ENCODE assay signal across 31 mouse cellular contexts in the genomic region with DNA sequence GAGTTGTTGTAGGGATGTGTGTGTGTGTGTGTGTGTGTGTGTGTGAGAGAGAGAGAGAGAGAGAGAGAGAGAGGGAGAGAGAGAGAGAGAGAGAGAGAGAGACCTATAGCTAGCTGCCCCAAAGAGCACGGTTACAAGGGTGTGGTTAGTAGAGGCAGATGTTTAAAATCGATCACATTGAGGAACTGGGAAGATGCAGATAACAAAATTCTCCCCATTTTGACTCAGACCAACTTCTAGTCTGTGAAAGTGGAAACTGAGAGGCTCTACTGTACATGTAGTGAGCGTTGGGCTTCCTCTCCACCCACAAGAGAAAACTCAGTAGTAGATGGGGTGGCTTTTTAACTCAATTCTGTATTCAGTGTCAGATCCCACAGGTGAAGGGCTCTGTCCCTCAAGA. TPM values are rescaled to one million over a fixed set of nuclear protein-coding genes. Genes with fewer than 3 reads are reported as not detected.
DNase-seq lines count a peak whose midpoint lies in the region; ATAC-seq and TF ChIP-seq lines count a peak whose summit lies in the region.
"Had no signal": no experiment of that assay in that cellular context is flagged by ENCODE, and none has a peak within 500 bp of the region (broad histone marks: within the 10 kb centered on the region; RNA-seq: fewer than 3 reads in every experiment).

No protein-coding gene starts in this region.

- no peak; the same call in none of the 2 replicates for TF ChIP-seq RAD21 in CH12.LX (IDR thresholded peaks at IDR 0.05; ENCODE audit: low read depth, low read length)

- H3K4me1 ChIP-seq in CH12.LX (ENCODE audit: control insufficient read depth in 1 of 2, insufficient read depth in 2 of 2) = peaks cover 57 to 94% of the 10 kb centered on the region in 2 experiments
- H3K4me1 ChIP-seq in liver, embryonic 14.5 days (replicated peaks; ENCODE audit: control insufficient read depth in 2 of 2, insufficient read depth in 2 of 2, low read length in 1 of 2) = peaks cover 2 to 11% of the 10 kb centered on the region in 2 experiments; a peak in 2 of 4 replicates
- H3K4me1 ChIP-seq in liver, postnatal 0 days (ENCODE audit: insufficient read depth) = no peaks in the 10 kb centered on the region
- H3K4me1 ChIP-seq: embryonic facial prominence, embryonic 12.5 days; embryonic facial prominence, embryonic 15.5 days; heart, embryonic 10.5 days; heart, embryonic 13.5 days had no signal

- peaks cover 27 to 80% of the 10 kb centered on the region in 2 experiments for H3K36me3 ChIP-seq in CH12.LX (replicated peaks in 1 of 2; ENCODE audit: control insufficient read depth in 1 of 2, insufficient read depth in 1 of 2, low read length in 1 of 2)
- no peaks in the 10 kb centered on the region for H3K36me3 ChIP-seq in liver, embryonic 14.5 days (replicated peaks; ENCODE audit: control insufficient read depth, insufficient read depth, low read depth)
- no peaks in the 10 kb centered on the region for H3K36me3 ChIP-seq in liver, postnatal 0 days (replicated peaks; ENCODE audit: insufficient read depth, low read length)
- H3K36me3 ChIP-seq: embryonic facial prominence, embryonic 12.5 days; embryonic facial prominence, embryonic 15.5 days; heart, embryonic 10.5 days; heart, embryonic 13.5 days had no signal

- in situ Hi-C loops in CH12.LX (cut with MboI; ENCODE audit: low pct_ligation_motif_present, low pct_unique_long_range_greater_than_20kb, low sequenced_read_pairs) = no loop called here

- DNase-seq in A20 (ENCODE audit: low read depth, low spot score) = peak; percentile 57
- DNase-seq in CH12.LX (ENCODE audit: extremely low read depth) = peak; percentile 80
- DNase-seq in liver, embryonic 14.5 days (ENCODE audit: low read depth in 3 of 3, low spot score in 3 of 3) = no peak
- DNase-seq in liver, postnatal 0 days = no peak
- no peak for DNase-seq in kidney, postnatal 10 days
- DNase-seq in embryo, embryonic 10.5 days (ENCODE audit: low spot score) = no peak
- no peak for DNase-seq in cerebellum, adult 9-10 months
- DNase-seq: adrenal gland, postnatal 10 days; cerebellum, adult 11 months; cerebellum, adult 2 months; cerebellum, postnatal 14 days; forebrain, postnatal 0 days; gastrocnemius, postnatal 25 days; heart, adult 18-20 months; heart, postnatal 14 days; heart, postnatal 4 days had no signal

- peak overlapping the region; percentile 100 for H3K27ac ChIP-seq in CH12.LX (ENCODE audit: insufficient read depth, low read depth)
- no peak overlapping the region for H3K27ac ChIP-seq in liver, embryonic 14.5 days
- H3K27ac ChIP-seq in liver, postnatal 0 days (ENCODE audit: low read depth) = no peak overlapping the region
- H3K27ac ChIP-seq: embryonic facial prominence, embryonic 12.5 days; embryonic facial prominence, embryonic 15.5 days; heart, embryonic 10.5 days; heart, embryonic 13.5 days; hindbrain, embryonic 14.5 days; hindbrain, postnatal 0 days had no signal

- peaks cover 7% of the 10 kb centered on the region for H3K9me3 ChIP-seq in CH12.LX (replicated peaks; ENCODE audit: low read length)
- H3K9me3 ChIP-seq in liver, embryonic 14.5 days (ENCODE audit: control insufficient read depth, low read length) = no peaks in the 10 kb centered on the region
- no peaks in the 10 kb centered on the region for H3K9me3 ChIP-seq in liver, postnatal 0 days (ENCODE audit: low read length)
- H3K9me3 ChIP-seq: embryonic facial prominence, embryonic 12.5 days; embryonic facial prominence, embryonic 15.5 days; heart, embryonic 10.5 days; heart, embryonic 13.5 days had no signal

- H3K79me2 ChIP-seq in CH12.LX (replicated peaks; ENCODE audit: control insufficient read depth, extremely low read depth, insufficient read depth, poor library complexity, severe bottlenecking) = peaks cover 20% of the 10 kb centered on the region

- TF ChIP-seq POLR2A in CH12.LX (IDR thresholded peaks at IDR 0.05; ENCODE audit: low read depth, low read length) = peak; percentile 46

- TF ChIP-seq EP300 in CH12.LX (IDR thresholded peaks at IDR 0.05; ENCODE audit: low read length) = peak; percentile 98
- TF ChIP-seq EP300 in liver, embryonic 14.5 days (IDR thresholded peaks at IDR 0.05; ENCODE audit: low read depth) = peak; percentile 60
- TF ChIP-seq EP300 in liver, postnatal 0 days (IDR thresholded peaks at IDR 0.05; ENCODE audit: low read depth) = peak; percentile 49; the same call in 1 of the 2 replicates

- TF ChIP-seq CTCF in CH12.LX (conservative IDR thresholded peaks at IDR 0.05 in 1 of 2, IDR thresholded peaks at IDR 0.05 in 1 of 2; ENCODE audit: low read depth in 2 of 2, low read length in 2 of 2) = no peak
- TF ChIP-seq CTCF in liver, embryonic 14.5 days (IDR thresholded peaks at IDR 0.05; ENCODE audit: low read depth) = no peak
- no peak for TF ChIP-seq CTCF in liver, postnatal 0 days (IDR thresholded peaks at IDR 0.05; ENCODE audit: low read depth)

- peak overlapping the region; percentile 41 for H3K9ac ChIP-seq in CH12.LX (ENCODE audit: insufficient read depth, low read depth)
- H3K9ac ChIP-seq in liver, embryonic 14.5 days (replicated peaks) = no peak overlapping the region
- no peak overlapping the region for H3K9ac ChIP-seq in liver, postnatal 0 days (replicated peaks)
- H3K9ac ChIP-seq: embryonic facial prominence, embryonic 12.5 days; embryonic facial prominence, embryonic 15.5 days; forebrain, postnatal 0 days; heart, embryonic 13.5 days; hindbrain, embryonic 14.5 days had no signal

- H3K4me3 ChIP-seq in CH12.LX (replicated peaks in 1 of 3; ENCODE audit: low read depth in 2 of 3, low read length in 2 of 3, poor library complexity in 1 of 3) = no peak overlapping the region
- no peak overlapping the region for H3K4me3 ChIP-seq in liver, embryonic 14.5 days (ENCODE audit: insufficient read depth in 1 of 2, low read depth in 2 of 2, low read length in 2 of 2)
- H3K4me3 ChIP-seq in liver, postnatal 0 days (ENCODE audit: low read depth, low read length) = no peak overlapping the region
- H3K4me3 ChIP-seq: embryonic facial prominence, embryonic 12.5 days; embryonic facial prominence, embryonic 15.5 days; heart, embryonic 10.5 days; heart, embryonic 13.5 days had no signal

- peak; percentile 58; the same call in 1 of the 2 replicates for ATAC-seq in liver, embryonic 14.5 days (ENCODE audit: insufficient read depth)
- ATAC-seq in liver, postnatal 0 days = no peak
- no peak for ATAC-seq in activated CD4-positive, CD25-positive, alpha-beta regulatory T cell, adult 4 months
- ATAC-seq: forebrain, embryonic 14.5 days; forebrain, postnatal 0 days; hindbrain, postnatal 0 days; inflammation-experienced regulatory T-cells, adult 6 months had no signal

- dilution Hi-C loops in CH12.LX (cut with MboI; ENCODE audit: extremely low pct_ligation_motif_present, extremely low pct_unique_long_range_greater_than_20kb, low sequenced_read_pairs) = no loop called here

- no peaks in the 10 kb centered on the region for H3K27me3 ChIP-seq in CH12.LX (replicated peaks)
- H3K27me3 ChIP-seq in liver, embryonic 14.5 days (ENCODE audit: control insufficient read depth, insufficient read depth, low read length) = no peaks in the 10 kb centered on the region; the same call in 1 of the 2 replicates
- H3K27me3 ChIP-seq in liver, postnatal 0 days (ENCODE audit: insufficient read depth, low read length) = no peaks in the 10 kb centered on the region
- H3K27me3 ChIP-seq: embryonic facial prominence, embryonic 12.5 days; embryonic facial prominence, embryonic 15.5 days had no signal

- H3K4me2 ChIP-seq in CH12.LX (ENCODE audit: insufficient read depth, low read depth, poor library complexity, severe bottlenecking) = no peak overlapping the region
- H3K4me2 ChIP-seq in liver, embryonic 14.5 days (ENCODE audit: low read depth) = no peak overlapping the region
- no peak overlapping the region for H3K4me2 ChIP-seq in liver, postnatal 0 days (ENCODE audit: low read depth, low read length)
- H3K4me2 ChIP-seq: embryonic facial prominence, embryonic 12.5 days; embryonic facial prominence, embryonic 15.5 days; heart, embryonic 13.5 days; hindbrain, embryonic 14.5 days had no signal

- 19% methylated on average over 3 of the region's 3 CpGs for WGBS in liver, embryonic 14.5 days (ENCODE audit: insufficient replicate concordance)
- 58% methylated on average over 3 of the region's 3 CpGs for WGBS in liver, postnatal 0 days (ENCODE audit: insufficient replicate concordance)

RNA-seq across cellular contexts. Expression of gene Cd70, which starts 9.9 kb away (rescaled TPM):
- total RNA-seq in CH12.LX (2012; rRNA removed) (483 and 965 TPM in 2 replicates), CH12.LX (2014; rRNA removed) (261 and 321 TPM in 2 replicates)
- 121 and 137 TPM in 2 replicates for polyA plus RNA-seq in CH12.LX (2012; ENCODE audit: insufficient read length, low read depth)
- polyA plus RNA-seq in liver, embryonic 14.5 days (2012; rRNA removed) = not detected in 2 replicates
- polyA plus RNA-seq in liver, embryonic 14.5 days (2014; fragmentation: Nextera tagmentation; extraction: Ambion mirVana) = not detected in 2 replicates
- polyA plus RNA-seq in liver, postnatal 0 days (2015; fragmentation: Nextera tagmentation; extraction: Ambion mirVana) = not detected in 2 replicates
- polyA plus RNA-seq in activated CD4-positive, CD25-positive, alpha-beta regulatory T cell, adult 4 months (2017; shearing (Covaris generic)) = 1 to 10 TPM; 1.1 to 2.1 TPM
- total RNA-seq: adrenal gland, adult 18-20 months; adrenal gland, postnatal 10 days; adrenal gland, postnatal 4 days; forebrain, postnatal 0 days; gastrocnemius, adult 8-10 months; gastrocnemius, postnatal 25 days; heart, adult 18-20 months; heart, postnatal 14 days; heart, postnatal 4 days had no signal
- polyA plus RNA-seq: embryonic facial prominence, embryonic 15.5 days; forebrain, embryonic 11.5 days; gonadal fat pad, adult 2 months; heart, embryonic 10.5 days; heart, embryonic 13.5 days had no signal

RNA-seq across cellular contexts. Expression of gene Tnfsf9, which starts 34.6 kb away (rescaled TPM):
- total RNA-seq in CH12.LX (2012; rRNA removed) (252 and 321 TPM in 2 replicates), CH12.LX (2014; rRNA removed) (106 and 123 TPM in 2 replicates)
- polyA plus RNA-seq in CH12.LX (2012; ENCODE audit: insufficient read length, low read depth) = 129 and 137 TPM in 2 replicates
- 0.46 and 0.50 TPM in 2 replicates for polyA plus RNA-seq in liver, embryonic 14.5 days (2012; rRNA removed)
- polyA plus RNA-seq in liver, embryonic 14.5 days (2014; fragmentation: Nextera tagmentation; extraction: Ambion mirVana) = 0.22 and 0.49 TPM in 2 replicates
- polyA plus RNA-seq in liver, postnatal 0 days (2015; fragmentation: Nextera tagmentation; extraction: Ambion mirVana) = 0.21 and 0.56 TPM in 2 replicates
- 1 to 10 TPM; 9.0 to 9.9 TPM for polyA plus RNA-seq in activated CD4-positive, CD25-positive, alpha-beta regulatory T cell, adult 4 months (2017; shearing (Covaris generic))

RNA-seq across cellular contexts. Expression of gene Tubb4a, which starts 52.1 kb away (rescaled TPM):
- total RNA-seq in CH12.LX (2012; rRNA removed) (0.42 and 0.89 TPM in 2 replicates), CH12.LX (2014; rRNA removed) (0.09 TPM in 1 of 2 replicates, not detected in the other)
- 2.0 and 2.1 TPM in 2 replicates for polyA plus RNA-seq in CH12.LX (2012; ENCODE audit: insufficient read length, low read depth)
- polyA plus RNA-seq in liver, embryonic 14.5 days (2012; rRNA removed) = 0.22 and 0.34 TPM in 2 replicates
- 0.14 and 0.28 TPM in 2 replicates for polyA plus RNA-seq in liver, embryonic 14.5 days (2014; fragmentation: Nextera tagmentation; extraction: Ambion mirVana)
- 0.23 and 0.30 TPM in 2 replicates for polyA plus RNA-seq in liver, postnatal 0 days (2015; fragmentation: Nextera tagmentation; extraction: Ambion mirVana)
- polyA plus RNA-seq in activated CD4-positive, CD25-positive, alpha-beta regulatory T cell, adult 4 months (2017; shearing (Covaris generic)) = 1 to 10 TPM; 3.5 to 4.2 TPM

RNA-seq across cellular contexts. Expression of gene Tnfsf14, which starts 54.3 kb away (rescaled TPM):
- 14.6 and 18.1 TPM in 2 replicates for total RNA-seq in CH12.LX (2012; rRNA removed)
- total RNA-seq in CH12.LX (2014; rRNA removed) = 13.6 and 15.4 TPM in 2 replicates
- polyA plus RNA-seq in CH12.LX (2012; ENCODE audit: insufficient read length, low read depth) = 10.6 and 12.7 TPM in 2 replicates
- 1.5 and 1.9 TPM in 2 replicates for polyA plus RNA-seq in liver, embryonic 14.5 days (2012; rRNA removed)
- polyA plus RNA-seq in liver, embryonic 14.5 days (2014; fragmentation: Nextera tagmentation; extraction: Ambion mirVana) = 0.51 and 0.75 TPM in 2 replicates
- polyA plus RNA-seq in liver, postnatal 0 days (2015; fragmentation: Nextera tagmentation; extraction: Ambion mirVana) = 1.7 and 1.9 TPM in 2 replicates
- 10 to 100 TPM in 1 of 2 experiments, 1 to 10 TPM in 1; 7.9 to 12.8 TPM for polyA plus RNA-seq in activated CD4-positive, CD25-positive, alpha-beta regulatory T cell, adult 4 months (2017; shearing (Covaris generic))
- total RNA-seq: forebrain, postnatal 0 days; gastrocnemius, adult 8-10 months; gastrocnemius, postnatal 25 days; heart, postnatal 4 days; hindbrain, postnatal 0 days had no signal
- polyA plus RNA-seq: cerebellum, adult 2 months; forebrain, embryonic 14.5 days; forebrain, postnatal 0 days; frontal cortex, adult 2 months; hindbrain, postnatal 0 days had no signal

Comparison
In these comparisons a context has a peak if more than half of its experiments do, and no peak if none do; other contexts are left out.
1. DNase-seq: peak in A20 (single experiment) and CH12.LX (single experiment); none in liver, embryonic 14.5 days (0 of 3), liver, postnatal 0 days (single experiment), kidney, postnatal 10 days (single experiment), embryo, embryonic 10.5 days (single experiment) and cerebellum, adult 9-10 months (single experiment).
2. RNA of gene Cd70, which starts 9.9 kb away (polyA plus RNA-seq): 121 to 137 TPM in CH12.LX; 1.1 to 2.1 TPM in activated CD4-positive, CD25-positive, alpha-beta regulatory T cell, adult 4 months, not detected in liver, embryonic 14.5 days and not detected in liver, postnatal 0 days; every median in the first group is over 10 times any median in the second.
3. RNA of gene Tnfsf9, which starts 34.6 kb away (polyA plus RNA-seq): 129 to 137 TPM in CH12.LX; 9.0 to 9.9 TPM in activated CD4-positive, CD25-positive, alpha-beta regulatory T cell, adult 4 months, 0.21 to 0.56 TPM in liver, postnatal 0 days and 0.22 to 0.50 TPM in liver, embryonic 14.5 days; every median in the first group is over 10 times any median in the second.